Mouse (Mus musculus) right cerebral cortex, postnatal 25 days (tissue): ENCODE results near the gene Ube2a.

Experiments
- DNase-seq: peaks from one replicate; pipeline ENCODE4 v3.0.0; 2022

Gene Ube2a

DNA sequence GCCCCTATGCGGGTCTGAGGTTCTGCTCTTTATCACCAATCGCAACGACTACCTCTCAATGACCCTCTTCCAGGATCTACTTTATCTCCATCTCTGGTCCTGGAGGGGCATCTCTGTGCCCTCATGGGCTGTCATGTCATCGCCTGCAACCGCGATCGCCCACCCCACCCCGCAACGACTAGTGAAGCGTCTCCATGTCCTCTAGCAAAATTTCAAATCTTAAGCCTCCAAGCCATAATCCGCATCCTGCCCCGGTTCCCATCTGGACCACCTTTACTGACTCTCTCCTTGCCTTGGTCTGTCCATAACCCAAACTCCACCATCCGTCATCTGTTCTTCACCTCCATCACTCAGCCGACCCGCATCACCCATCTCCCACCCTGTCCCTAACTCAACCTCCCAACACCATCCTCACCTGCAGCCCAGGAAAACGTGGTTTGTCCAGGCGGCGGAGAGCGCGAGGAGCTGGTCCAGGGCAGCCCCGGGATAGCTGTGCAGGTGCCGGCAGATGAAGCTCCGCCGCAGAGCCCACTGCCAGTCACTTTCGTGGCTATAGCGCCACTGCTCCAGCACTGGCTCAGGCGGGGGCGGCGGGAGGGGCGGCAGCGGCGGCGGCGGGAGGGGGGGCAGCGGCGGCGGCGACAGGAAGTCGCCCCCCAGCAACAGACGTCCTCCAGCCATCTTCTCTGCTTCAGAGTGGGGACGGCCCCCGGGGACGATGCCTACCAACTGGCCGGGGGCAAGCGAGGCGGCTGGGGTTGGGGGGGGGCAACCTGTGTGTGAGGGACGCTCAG, 28.8 kb downstream of the Ube2a start, which contains the start of gene Nkrf:
Gene Nkrf (minus strand): TSS at position 579 of the 794 bp plus-strand sequence.
- peak; percentile 52 for DNase-seq

- peak; percentile 88 for DNase-seq
Measured at GRCm38 (mm10) chrX:36903115-36903768, 29.5 kb downstream of the Ube2a start.

GRCm38 (mm10) chrX:36906539-36906938, 32.8 kb downstream of the Ube2a start:
- DNase-seq = no peak

- no peak for DNase-seq
Measured at GRCm38 (mm10) chrX:36911343-36911742, 37.6 kb downstream of the Ube2a start.

DNA sequence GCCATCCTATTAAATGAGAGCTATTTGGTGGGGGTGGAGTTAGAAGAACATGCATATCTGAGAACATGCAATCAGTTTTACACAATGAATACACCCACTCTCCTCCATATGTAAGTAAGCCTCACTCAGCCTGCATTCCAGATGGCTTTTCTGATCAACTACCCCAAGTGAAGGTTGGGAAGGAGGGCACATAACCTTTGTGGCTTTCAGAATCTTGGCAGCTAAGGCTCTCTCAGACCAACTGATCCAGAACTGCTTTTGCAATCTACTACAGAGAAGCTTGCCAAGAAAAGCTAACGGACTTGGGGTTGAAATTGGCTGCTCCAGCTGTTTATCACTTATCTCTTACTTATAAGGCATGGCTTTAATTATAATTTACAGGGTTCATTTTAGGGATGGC, 44.0 kb downstream of the Ube2a start:
- no peak for DNase-seq

DNA sequence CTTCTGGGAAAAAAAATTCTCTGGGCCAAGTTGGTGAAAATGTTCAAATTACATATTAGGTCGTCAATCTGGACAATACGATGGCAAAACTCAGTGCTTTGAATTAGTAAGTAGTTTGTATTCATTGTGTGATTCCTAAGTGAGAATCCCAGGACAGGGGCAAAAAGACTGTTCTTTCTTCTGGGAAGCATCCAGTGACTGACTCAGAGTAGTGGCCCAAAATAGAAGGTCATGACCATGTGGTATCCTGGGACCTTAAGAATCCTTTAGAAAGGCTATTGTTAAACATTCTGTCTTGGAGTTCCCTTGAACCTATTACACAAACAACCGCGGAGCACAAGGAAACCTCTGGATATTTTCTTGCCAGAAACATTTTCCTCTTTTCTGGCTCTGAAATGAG, 47.6 kb downstream of the Ube2a start:
- DNase-seq = no peak

DNA sequence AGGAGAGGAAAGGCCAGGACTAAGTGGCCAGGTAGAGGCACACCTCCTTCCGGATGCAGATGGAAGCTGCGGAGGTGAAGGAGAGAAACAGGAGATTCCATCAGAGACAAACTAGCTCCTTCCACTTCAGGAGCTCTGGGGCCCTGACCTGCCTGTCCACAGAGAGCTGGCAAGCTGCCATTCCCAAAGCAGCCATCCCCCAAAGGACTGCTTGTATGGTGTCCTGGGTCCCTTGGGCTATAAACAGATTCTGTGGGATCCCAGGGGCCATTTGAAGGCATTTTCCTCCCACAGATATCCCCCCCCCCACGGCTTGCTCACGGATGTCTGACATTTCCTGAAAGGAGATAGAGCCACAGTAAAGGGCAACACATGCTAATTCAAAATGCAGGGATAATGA, 55.1 kb downstream of the Ube2a start:
- no peak for DNase-seq

GRCm38 (mm10) chrX:36929694-36930093, 56.0 kb downstream of the Ube2a start:
- DNase-seq = no peak

DNA sequence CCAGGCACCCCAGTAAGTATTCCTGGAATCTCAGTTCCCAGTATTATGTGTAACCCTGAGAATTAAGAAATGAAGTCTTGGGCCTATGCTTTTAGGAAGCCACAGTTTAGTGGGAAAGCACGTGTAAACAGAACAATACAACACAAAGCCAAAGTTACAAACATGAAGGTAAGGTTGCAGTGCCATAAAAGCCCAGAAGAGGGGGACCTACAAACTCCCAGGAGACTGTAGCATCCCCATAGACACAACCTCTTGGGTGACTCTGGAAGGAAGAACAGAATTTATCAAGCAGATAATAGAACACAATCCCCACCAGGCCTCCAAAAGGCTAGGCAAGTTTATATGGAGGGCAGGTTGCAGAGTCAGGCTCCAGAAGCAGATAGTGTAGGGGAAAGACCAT, 56.9 kb downstream of the Ube2a start:
- no peak for DNase-seq
